ENCODE assay signal across 8 mouse cellular contexts in the genomic region with DNA sequence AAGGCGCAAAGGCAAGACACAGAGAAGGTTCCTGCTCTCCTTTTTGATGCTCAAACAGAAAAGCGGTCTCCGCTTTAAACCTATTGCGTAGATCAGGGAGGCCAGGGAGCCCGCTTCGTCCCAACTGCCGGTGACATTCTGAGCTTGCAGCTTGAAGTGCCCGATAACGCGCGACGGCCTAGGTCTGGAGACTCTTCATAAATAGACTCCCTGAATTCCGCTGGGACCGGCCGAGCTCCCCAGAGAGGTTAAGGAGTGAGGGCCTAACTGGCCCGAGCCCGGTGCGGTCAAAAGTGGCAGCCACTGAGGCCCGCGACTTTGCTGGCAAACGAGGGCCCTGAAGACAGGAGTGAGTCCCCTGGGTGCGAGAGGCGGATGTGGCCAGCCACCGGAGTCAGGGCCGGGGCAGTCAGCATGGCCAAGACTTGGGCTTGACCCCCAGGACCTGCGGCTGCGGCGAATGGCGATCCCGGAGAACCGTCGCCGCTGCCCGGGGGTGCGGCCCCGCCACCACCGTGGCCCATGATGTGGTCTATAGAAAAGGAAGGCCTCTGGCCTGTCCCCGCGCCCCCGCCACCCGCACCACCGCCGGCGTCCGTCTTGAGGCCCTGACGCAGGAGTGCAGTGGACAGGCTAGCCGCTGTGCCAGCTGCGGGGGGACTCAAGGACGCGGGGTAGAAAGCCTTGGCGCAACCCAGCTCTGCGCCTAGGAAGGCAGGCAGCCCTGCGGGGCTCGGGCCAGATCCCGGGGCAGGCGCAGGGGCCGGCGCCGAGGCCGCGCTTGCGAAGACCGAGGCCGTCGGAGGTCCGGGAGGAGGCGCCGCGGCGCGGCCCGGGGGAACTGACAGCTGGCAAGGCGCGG. TPM values are rescaled to one million over a fixed set of nuclear protein-coding genes. Genes with fewer than 3 reads are reported as not detected.
DNase-seq lines count a peak whose midpoint lies in the region; ATAC-seq and TF ChIP-seq lines count a peak whose summit lies in the region.

No protein-coding gene starts in this region.

- no peak overlapping the region for H3K27ac ChIP-seq in gastrocnemius, adult 2 months
- H3K27ac ChIP-seq in embryonic facial prominence, embryonic 15.5 days (replicated peaks), result no peak overlapping the region; the same call in 1 of the 2 replicates
- peak overlapping the region; percentile 93 for H3K27ac ChIP-seq in kidney, embryonic 15.5 days

- no peaks in the 10 kb centered on the region for H3K9me3 ChIP-seq in embryonic facial prominence, embryonic 15.5 days (replicated peaks)
- H3K9me3 ChIP-seq in kidney, embryonic 15.5 days (replicated peaks), result no peaks in the 10 kb centered on the region

- intact Hi-C loops in gastrocnemius, adult 2 months (cut with DNase I), result loop anchor here (10.0 kb wide), 1 partner anchor 148 kb away; the partner anchor contains the start of gene Tal1
- intact Hi-C loops in gastrocnemius, postnatal 36 days (cut with DNase I), result no loop called here

- peak overlapping the region; percentile 92 for H3K4me2 ChIP-seq in embryonic facial prominence, embryonic 15.5 days (replicated peaks)
- H3K4me2 ChIP-seq in kidney, embryonic 15.5 days, result peak overlapping the region; percentile 88

- H3K27me3 ChIP-seq in embryonic facial prominence, embryonic 15.5 days, result peaks cover 96% of the 10 kb centered on the region
- peaks cover 86% of the 10 kb centered on the region for H3K27me3 ChIP-seq in kidney, embryonic 15.5 days

- no peaks in the 10 kb centered on the region for H3K36me3 ChIP-seq in embryonic facial prominence, embryonic 15.5 days
- no peaks in the 10 kb centered on the region for H3K36me3 ChIP-seq in kidney, embryonic 15.5 days

- WGBS in embryonic facial prominence, embryonic 15.5 days, result 3% methylated on average over 70 of the region's 74 CpGs
- WGBS in kidney, embryonic 15.5 days, result 2% methylated on average over 74 of the region's 74 CpGs

- DNase-seq in gastrocnemius, adult 2 months, result peak; percentile 31
- no peak for DNase-seq in gastrocnemius, postnatal 36 days
- DNase-seq in CD4-positive, CD25-positive, alpha-beta regulatory T cell, adult 2 months (ENCODE audit: low read depth, low spot score), result peak; percentile 29
- DNase-seq in naive thymus-derived CD4-positive, alpha-beta T cell, adult 2 months (ENCODE audit: low read depth), result peak; percentile 29
- no peak for DNase-seq in Muller cell, postnatal 12 days (ENCODE audit: inconsistent ontology term)
- DNase-seq in right cerebral cortex, postnatal 25 days, result no peak

- H3K9ac ChIP-seq in embryonic facial prominence, embryonic 15.5 days, result no peak overlapping the region; the same call in 1 of the 2 replicates
- peak overlapping the region; percentile 65 for H3K9ac ChIP-seq in kidney, embryonic 15.5 days

- ATAC-seq in embryonic facial prominence, embryonic 15.5 days (ENCODE audit: insufficient number of reproducible peaks, low FRiP score, low TSS enrichment, low read depth), result no peak
- no peak for ATAC-seq in kidney, embryonic 15.5 days (replicated peaks; ENCODE audit: low FRiP score)

- H3K4me3 ChIP-seq in gastrocnemius, adult 2 months, result peak overlapping the region; percentile 86
- peak overlapping the region; percentile 59 for H3K4me3 ChIP-seq in embryonic facial prominence, embryonic 15.5 days (replicated peaks)
- peak overlapping the region; percentile 62 for H3K4me3 ChIP-seq in kidney, embryonic 15.5 days (replicated peaks)

- no peak for TF ChIP-seq CTCF in gastrocnemius, adult 2 months (IDR thresholded peaks at IDR 0.05)

- peaks cover 38% of the 10 kb centered on the region for H3K4me1 ChIP-seq in embryonic facial prominence, embryonic 15.5 days
- H3K4me1 ChIP-seq in kidney, embryonic 15.5 days, result peaks cover 70% of the 10 kb centered on the region

RNA-seq across cellular contexts. Expression of gene Foxd2, which starts 1.4 kb away (rescaled TPM):
- under 1 TPM; 0.14 to 0.38 TPM for total RNA-seq in gastrocnemius, adult 2 months (2021)
- total RNA-seq in gastrocnemius, postnatal 36 days (2021), result under 1 TPM; 0.23 to 0.47 TPM
- 1.8 and 2.3 TPM in 2 replicates for polyA plus RNA-seq in embryonic facial prominence, embryonic 15.5 days (2015; fragmentation: Nextera tagmentation; extraction: Ambion mirVana)
- 5.2 and 5.5 TPM in 2 replicates for polyA plus RNA-seq in kidney, embryonic 15.5 days (2015; fragmentation: Nextera tagmentation; extraction: Ambion mirVana)

RNA-seq across cellular contexts. Expression of gene Foxe3, which starts 18.5 kb away (rescaled TPM):
- not detected for total RNA-seq in gastrocnemius, adult 2 months (2021)
- total RNA-seq in gastrocnemius, postnatal 36 days (2021), result not detected
- polyA plus RNA-seq in embryonic facial prominence, embryonic 15.5 days (2015; fragmentation: Nextera tagmentation; extraction: Ambion mirVana), result 0.20 TPM in 1 of 2 replicates, not detected in the other
- not detected in 2 replicates for polyA plus RNA-seq in kidney, embryonic 15.5 days (2015; fragmentation: Nextera tagmentation; extraction: Ambion mirVana)

Comparison
In these comparisons a context has a peak if more than half of its experiments do, and no peak if none do; other contexts are left out.
1. DNase-seq: peak in gastrocnemius, adult 2 months (single experiment), CD4-positive, CD25-positive, alpha-beta regulatory T cell, adult 2 months (single experiment) and naive thymus-derived CD4-positive, alpha-beta T cell, adult 2 months (single experiment); none in gastrocnemius, postnatal 36 days (0 of 2), Muller cell, postnatal 12 days (single experiment) and right cerebral cortex, postnatal 25 days (single experiment).
2. Peak in every context shown above with its lines, with median percentiles within 50 percentile points of each other: H3K4me3 ChIP-seq.